Mouse (Mus musculus): ENCODE data around the gene Ccdc194.

Ccdc194 gene

GRCm38 (mm10) chr8:71474785-71475701, 50.5 kb downstream of the Ccdc194 start:
- DNase-seq: peak; percentile 57 to 60

GRCm38 (mm10) chr8:71474344-71474743, 51.2 kb downstream of the Ccdc194 start:
- no peak for DNase-seq

GRCm38 (mm10) chr8:71472601-71473386, 52.7 kb downstream of the Ccdc194 start:
- DNase-seq: no peak

- DNase-seq: no peak
Measured at GRCm38 (mm10) chr8:71471861-71472260, 53.6 kb downstream of the Ccdc194 start.

- no peak for DNase-seq
Measured at GRCm38 (mm10) chr8:71470913-71471255, 54.6 kb downstream of the Ccdc194 start.

- DNase-seq: peak in 1 of 2 experiments; percentile 9
Measured at GRCm38 (mm10) chr8:71470146-71470912, 55.2 kb downstream of the Ccdc194 start.
